Mouse (Mus musculus) stomach, postnatal 0 days (tissue): ENCODE measurements at regions not wholly inside any gene's neighbourhood (a gene's known extent, or its start where the extent isn't known, plus 50 kb on each side); places are given as distances from the start of the nearest gene placed in this dataset.

Experiments used
- CTCF ChIP-seq: IDR thresholded peaks from 2 replicates; pipeline ENCODE4 v1.5.1; 2016; ENCODE audit warnings: antibody characterized with exemption, low read depth, mild to moderate bottlenecking, moderate library complexity
- EP300 ChIP-seq: optimal IDR thresholded peaks from 2 replicates; pipeline ENCODE3; 2016; ENCODE audit warnings: antibody characterized with exemption

DNA sequence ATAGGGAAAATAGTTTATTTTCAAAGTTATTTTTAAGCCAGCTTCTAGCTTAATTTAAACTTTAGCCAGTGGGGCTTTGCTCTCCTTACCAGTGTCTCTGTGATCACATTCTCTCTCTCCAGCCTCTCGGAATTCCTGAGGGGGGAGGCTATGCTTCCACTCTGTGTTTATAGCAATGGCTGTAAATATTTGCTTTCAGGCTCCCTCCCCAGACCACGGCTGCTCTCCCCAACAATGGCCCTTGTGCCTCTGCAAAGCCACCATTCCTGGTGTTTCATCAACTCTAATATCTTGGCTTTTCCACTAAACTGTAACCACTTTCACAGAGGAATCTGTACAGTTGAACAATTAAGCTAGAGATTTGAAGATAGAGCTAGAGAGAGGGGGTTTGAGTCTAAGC is 300.2 kb downstream of the Cbln4 start:
- no peak for TF ChIP-seq CTCF
- no peak for TF ChIP-seq EP300
